Mouse (Mus musculus) limb, embryonic 11.5 days (tissue): ENCODE results near the gene Nos1ap. TPM values are rescaled to one million over a fixed set of nuclear protein-coding genes. Genes with fewer than 3 reads are reported as not detected.

Source experiments
- ATAC-seq: fragments of 200-750 bp; cut with Nextera tagmentation; 2 replicates; pipeline ENCODE4 v1.8.0; 2017; ENCODE audit warnings: low read depth; ENCODE audit not compliant: insufficient number of reproducible peaks, low FRiP score, low TSS enrichment
- DNase-seq: peaks from one replicate; pipeline ENCODE4 v3.0.0-alpha.2; 2015; ENCODE audit warnings: low spot score
- H3K27ac ChIP-seq: fragments of 300-500 bp; sonication (generic); replicated peaks from 2 replicates; pipeline ENCODE4 v1.5.1; 2014; ENCODE audit warnings: low read depth, mild to moderate bottlenecking, low read length
- H3K27me3 ChIP-seq: fragments of 300-500 bp; sonication (generic); 2 replicates; pipeline ENCODE4 v1.6.1; 2014; ENCODE audit warnings: mild to moderate bottlenecking, low read length, mixed read lengths; ENCODE audit not compliant: control insufficient read depth, insufficient read depth
- H3K36me3 ChIP-seq: fragments of 300-500 bp; sonication (generic); 2 replicates; pipeline ENCODE4 v1.6.1; 2014; ENCODE audit warnings: mild to moderate bottlenecking, low read length, moderate library complexity, mixed read lengths; ENCODE audit not compliant: control insufficient read depth, insufficient read depth
- H3K4me1 ChIP-seq: fragments of 300-500 bp; sonication (generic); 2 replicates; pipeline ENCODE4 v1.6.1; 2014; ENCODE audit warnings: low read length, mixed read lengths; ENCODE audit not compliant: control insufficient read depth, insufficient read depth
- H3K4me2 ChIP-seq: fragments of 300-500 bp; sonication (generic); 2 replicates; pipeline ENCODE4 v1.6.1; 2014; ENCODE audit warnings: low read depth, mild to moderate bottlenecking, moderate library complexity; ENCODE audit not compliant: severe bottlenecking
- H3K4me3 ChIP-seq: fragments of 300-500 bp; sonication (generic); 2 replicates; pipeline ENCODE4 v1.5.1; 2014; ENCODE audit warnings: low read depth, low read length
- H3K9ac ChIP-seq: fragments of 300-500 bp; sonication (generic); 2 replicates; pipeline ENCODE4 v1.6.1; 2014; ENCODE audit warnings: mild to moderate bottlenecking, low read length
- H3K9me3 ChIP-seq: fragments of 300-500 bp; sonication (generic); 2 replicates; pipeline ENCODE4 v1.6.1; 2016; ENCODE audit warnings: low read length; ENCODE audit not compliant: control insufficient read depth
- WGBS: fragments of 180-500 bp; shearing (Covaris S2); extraction: QIAGEN DNeasy Blood & Tissue Kit; methylation state at CpG from one replicate; pipeline ENCODE4 v1.1.7; 2014; 5-methylcytosine and 5-hydroxymethylcytosine counted together
- polyA plus RNA-seq: library from polyadenylated mRNA; unstranded; fragments of >200 nt; fragmentation: Nextera tagmentation; extraction: Ambion mirVana; gene quantifications from 2 replicates; pipeline ENCODE4 v1.2.1, GENCODE M21; 2014

Gene Nos1ap
- polyA plus RNA-seq, 1 experiment from 2014 or later: 5.6 TPM

DNA sequence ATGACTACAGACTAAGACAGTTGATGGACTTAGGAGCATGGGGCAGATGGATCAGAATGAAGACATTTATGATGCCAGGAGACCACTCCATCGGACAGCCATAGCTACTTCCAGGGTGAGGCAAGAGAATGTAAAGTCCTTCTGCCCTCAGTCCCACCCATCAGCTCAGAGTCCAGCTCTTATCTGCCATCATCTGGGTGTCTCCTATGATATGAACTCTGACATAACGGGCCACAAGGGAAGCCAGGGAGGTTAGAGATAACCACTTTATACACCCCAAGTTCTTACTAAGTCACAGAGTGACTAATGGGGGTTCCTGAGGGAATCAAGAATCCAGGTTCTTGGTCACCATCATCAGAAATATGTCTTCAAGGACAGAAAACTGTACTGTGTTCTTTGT, 23.1 kb downstream of the Nos1ap start:
- 90% methylated on average over 2 of the region's 2 CpGs for WGBS
- no peaks in the 10 kb centered on the region for H3K36me3 ChIP-seq
- no peaks in the 10 kb centered on the region for H3K27me3 ChIP-seq

GRCm38 (mm10) chr1:170564926-170565325, 24.7 kb downstream of the Nos1ap start:
- H3K4me3 ChIP-seq: no peak overlapping the region
- H3K27ac ChIP-seq: no peak overlapping the region
- ATAC-seq: no peak
- 93% methylated on average over 3 of the region's 3 CpGs for WGBS
- no peak overlapping the region for H3K9ac ChIP-seq
- no peak overlapping the region for H3K4me2 ChIP-seq
- no peaks in the 10 kb centered on the region for H3K36me3 ChIP-seq
- no peaks in the 10 kb centered on the region for H3K4me1 ChIP-seq
- H3K9me3 ChIP-seq: no peaks in the 10 kb centered on the region
- no peak for DNase-seq
- H3K27me3 ChIP-seq: no peaks in the 10 kb centered on the region

More for the DNA sequence above, 23.1 kb downstream of the Nos1ap start:
- Histone ChIP-seq H3K9me3 (no peaks in the 10 kb centered on the region), H3K9ac (no peak overlapping the region), H3K4me2 (no peak overlapping the region), H3K4me3 (no peak overlapping the region), H3K27ac (no peak overlapping the region), H3K4me1 (no peaks in the 10 kb centered on the region)
- DNase-seq (no peak), ATAC-seq (no peak)

GRCm38 (mm10) chr1:170562431-170562830, 27.2 kb downstream of the Nos1ap start:
- Histone ChIP-seq H3K36me3 (no peaks in the 10 kb centered on the region), H3K9ac (no peak overlapping the region), H3K4me2 (no peak overlapping the region), H3K9me3 (no peaks in the 10 kb centered on the region), H3K4me1 (no peaks in the 10 kb centered on the region), H3K27ac (no peak overlapping the region), H3K27me3 (no peaks in the 10 kb centered on the region), H3K4me3 (no peak overlapping the region)
- ATAC-seq: no peak
- WGBS: 79% methylated on average over 1 of the region's 1 CpGs
- DNase-seq: no peak

GRCm38 (mm10) chr1:170560768-170561167, 28.9 kb downstream of the Nos1ap start:
- H3K36me3 ChIP-seq: no peaks in the 10 kb centered on the region
- ATAC-seq (no peak), DNase-seq (no peak)
- no peak overlapping the region for H3K4me2 ChIP-seq
- H3K4me1 ChIP-seq: no peaks in the 10 kb centered on the region
- no peaks in the 10 kb centered on the region for H3K27me3 ChIP-seq
- no peak overlapping the region for H3K9ac ChIP-seq
- no peak overlapping the region for H3K4me3 ChIP-seq
- H3K9me3 ChIP-seq: no peaks in the 10 kb centered on the region
- no peak overlapping the region for H3K27ac ChIP-seq
- 90% methylated on average over 3 of the region's 3 CpGs for WGBS

DNA sequence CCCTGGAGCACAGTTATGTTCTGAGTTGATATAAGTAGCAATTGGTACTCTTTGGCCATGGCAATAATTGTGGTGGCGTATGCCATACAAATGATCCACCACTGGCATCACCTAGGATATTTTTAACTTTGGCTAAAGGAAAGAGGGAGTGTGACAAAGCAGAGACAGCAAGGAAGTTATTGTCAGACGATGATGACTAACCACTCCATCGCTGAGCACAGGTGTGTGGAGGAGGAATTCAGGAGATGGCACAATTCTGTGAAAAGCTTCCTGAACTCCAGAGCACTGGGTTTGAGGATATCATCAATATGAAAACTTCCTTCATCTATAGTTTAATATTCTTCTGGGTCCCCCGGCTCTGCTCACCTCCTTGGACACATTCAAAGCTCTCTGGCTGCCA, 31.7 kb downstream of the Nos1ap start:
- H3K4me3 ChIP-seq: no peak overlapping the region
- no peak overlapping the region for H3K4me2 ChIP-seq
- no peak for ATAC-seq
- H3K9ac ChIP-seq: no peak overlapping the region
- H3K27me3 ChIP-seq: no peaks in the 10 kb centered on the region
- H3K9me3 ChIP-seq: no peaks in the 10 kb centered on the region
- H3K4me1 ChIP-seq: no peaks in the 10 kb centered on the region
- WGBS: 95% methylated on average over 4 of the region's 4 CpGs
- no peak for DNase-seq
- no peaks in the 10 kb centered on the region for H3K36me3 ChIP-seq
- no peak overlapping the region for H3K27ac ChIP-seq

DNA sequence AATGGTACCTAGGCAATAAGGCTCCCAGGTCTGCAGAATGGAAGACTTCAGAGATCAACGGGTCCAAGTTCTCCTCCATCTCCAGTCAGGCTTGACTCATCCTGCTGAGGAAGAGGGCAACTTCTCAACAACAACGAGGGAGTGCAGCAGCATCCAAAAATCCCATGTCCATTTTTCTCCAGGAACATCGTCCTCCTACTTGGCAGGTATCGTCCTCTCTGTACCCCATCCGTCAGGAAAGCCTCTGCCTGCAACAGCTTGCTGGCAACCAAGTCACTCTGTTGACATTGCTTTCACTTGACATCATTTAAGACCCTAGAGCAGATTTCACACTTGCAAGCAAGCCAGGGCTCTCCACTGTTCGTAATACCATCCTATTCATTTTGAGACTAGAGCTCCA, 33.0 kb downstream of the Nos1ap start:
- Histone ChIP-seq H3K4me1 (no peaks in the 10 kb centered on the region), H3K27ac (no peak overlapping the region), H3K9ac (no peak overlapping the region), H3K4me2 (no peak overlapping the region), H3K4me3 (no peak overlapping the region), H3K9me3 (no peaks in the 10 kb centered on the region), H3K27me3 (no peaks in the 10 kb centered on the region), H3K36me3 (no peaks in the 10 kb centered on the region)
- WGBS: 90% methylated on average over 6 of the region's 6 CpGs
- DNase-seq (no peak), ATAC-seq (no peak)

- Histone ChIP-seq H3K4me2 (no peak overlapping the region), H3K9ac (no peak overlapping the region), H3K9me3 (no peaks in the 10 kb centered on the region), H3K27me3 (no peaks in the 10 kb centered on the region), H3K27ac (no peak overlapping the region), H3K4me3 (no peak overlapping the region), H3K4me1 (0 out of 2 replicates have a peak, but pooled peaks cover 3% of the 10 kb centered on the region), H3K36me3 (no peaks in the 10 kb centered on the region)
- 87% methylated on average over 3 of the region's 3 CpGs for WGBS
- DNase-seq: no peak
- no peak for ATAC-seq
Observed at GRCm38 (mm10) chr1:170554939-170555293, 34.7 kb downstream of the Nos1ap start.

- WGBS: 94% methylated on average over 4 of the region's 4 CpGs
- Histone ChIP-seq H3K4me1 (0 out of 2 replicates have a peak, but pooled peaks cover 3% of the 10 kb centered on the region), H3K27ac (no peak overlapping the region), H3K4me2 (no peak overlapping the region), H3K27me3 (no peaks in the 10 kb centered on the region), H3K9ac (no peak overlapping the region), H3K4me3 (no peak overlapping the region), H3K9me3 (no peaks in the 10 kb centered on the region), H3K36me3 (no peaks in the 10 kb centered on the region)
- DNase-seq (no peak), ATAC-seq (no peak)
Observed at GRCm38 (mm10) chr1:170554235-170554938, 35.3 kb downstream of the Nos1ap start.
